Mouse (Mus musculus): ENCODE data around the gene Gcn1l1. TPM values are rescaled to one million over a fixed set of nuclear protein-coding genes. Genes with fewer than 3 reads are reported as not detected.

The Gcn1l1 gene
- polyA plus RNA-seq, 1 experiment from 2014 or later = 41.7 TPM

- H3K27ac ChIP-seq = no peak overlapping the region
- no peak overlapping the region for H3K9ac ChIP-seq
- peaks cover 55% of the 10 kb centered on the region for H3K36me3 ChIP-seq (ENCODE audit: poor library complexity, severe bottlenecking)
- WGBS = 81% methylated on average over 13 of the region's 13 CpGs
- H3K4me3 ChIP-seq = no peak overlapping the region
- ATAC-seq = no peak
- no peaks in the 10 kb centered on the region for H3K9me3 ChIP-seq (replicated peaks)
- H3K4me2 ChIP-seq = no peak overlapping the region
- H3K27me3 ChIP-seq = no peaks in the 10 kb centered on the region
- no peaks in the 10 kb centered on the region for H3K4me1 ChIP-seq
These were observed 13.3 kb upstream of the Gcn1l1 start for GRCm38 (mm10) chr5:115551799-115552198.

GRCm38 (mm10) chr5:115553801-115554420 is 11.1 kb upstream of the Gcn1l1 start:
- no peak overlapping the region for H3K9ac ChIP-seq
- no peak for ATAC-seq
- 85% methylated on average over 33 of the region's 33 CpGs for WGBS

GRCm38 (mm10) chr5:115554536-115555291 is 10.3 kb upstream of the Gcn1l1 start:
- Histone ChIP-seq H3K9ac (0 out of 2 replicates have a peak overlapping the region, but pooled peaks have one; percentile 3), H3K27ac (no peak overlapping the region), H3K36me3 (ENCODE audit: poor library complexity, severe bottlenecking) (peaks cover 33% of the 10 kb centered on the region), H3K27me3 (no peaks in the 10 kb centered on the region), H3K4me3 (no peak overlapping the region), H3K4me2 (no peak overlapping the region), H3K9me3 (replicated peaks) (no peaks in the 10 kb centered on the region), H3K4me1 (no peaks in the 10 kb centered on the region)
- no peak for ATAC-seq
- WGBS = 91% methylated on average over 18 of the region's 18 CpGs

More at GRCm38 (mm10) chr5:115553801-115554420, 11.1 kb upstream of the Gcn1l1 start:
- no peaks in the 10 kb centered on the region for H3K9me3 ChIP-seq (replicated peaks)
- no peak overlapping the region for H3K4me2 ChIP-seq
- peaks cover 35% of the 10 kb centered on the region for H3K36me3 ChIP-seq (ENCODE audit: poor library complexity, severe bottlenecking)
- no peaks in the 10 kb centered on the region for H3K4me1 ChIP-seq
- no peaks in the 10 kb centered on the region for H3K27me3 ChIP-seq
- H3K27ac ChIP-seq = no peak overlapping the region
- no peak overlapping the region for H3K4me3 ChIP-seq

- Histone ChIP-seq H3K9me3 (replicated peaks) (no peaks in the 10 kb centered on the region), H3K4me3 (no peak overlapping the region), H3K27ac (no peak overlapping the region), H3K4me2 (no peak overlapping the region), H3K27me3 (no peaks in the 10 kb centered on the region), H3K4me1 (peaks cover 13% of the 10 kb centered on the region), H3K9ac (no peak overlapping the region), H3K36me3 (ENCODE audit: poor library complexity, severe bottlenecking) (peaks cover 38% of the 10 kb centered on the region)
- WGBS = 14% methylated on average over 8 of the region's 8 CpGs
- no peak for ATAC-seq
These were observed 8.8 kb upstream of the Gcn1l1 start for GRCm38 (mm10) chr5:115556217-115556616.

GRCm38 (mm10) chr5:115558182-115558794 is 6.8 kb upstream of the Gcn1l1 start:
- Histone ChIP-seq H3K4me3 (no peak overlapping the region), H3K27me3 (no peaks in the 10 kb centered on the region), H3K4me2 (no peak overlapping the region), H3K27ac (no peak overlapping the region), H3K9me3 (replicated peaks) (no peaks in the 10 kb centered on the region), H3K36me3 (ENCODE audit: poor library complexity, severe bottlenecking) (peaks cover 42% of the 10 kb centered on the region), H3K9ac (no peak overlapping the region), H3K4me1 (peaks cover 23% of the 10 kb centered on the region)
- WGBS = 90% methylated on average over 14 of the region's 14 CpGs
- no peak for ATAC-seq

- Histone ChIP-seq H3K4me1 (peaks cover 33% of the 10 kb centered on the region), H3K27me3 (no peaks in the 10 kb centered on the region), H3K4me3 (peak within 1 kb of the TSS; percentile 75), H3K9ac (peak within 1 kb of the TSS; percentile 93), H3K9me3 (replicated peaks) (no peaks in the 10 kb centered on the region), H3K4me2 (peak within 1 kb of the TSS; percentile 83), H3K36me3 (ENCODE audit: poor library complexity, severe bottlenecking) (peaks cover 40% of the 10 kb centered on the region), H3K27ac (peak within 1 kb of the TSS; percentile 81)
- under 1% methylated on average over 75 of the region's 78 CpGs for WGBS
- ATAC-seq = peak; percentile 100
These were observed 5.6 kb upstream of the Gcn1l1 start, which contains the start of gene Rplp0 for GRCm38 (mm10) chr5:115559237-115560101. Rplp0 (plus strand) TSS chr5:115559467.

GRCm38 (mm10) chr5:115560336-115560905 is 4.6 kb upstream of the Gcn1l1 start:
- H3K36me3 ChIP-seq (ENCODE audit: poor library complexity, severe bottlenecking) = peaks cover 40% of the 10 kb centered on the region
- H3K9me3 ChIP-seq (replicated peaks) = no peaks in the 10 kb centered on the region
- ATAC-seq = no peak
- H3K27me3 ChIP-seq = no peaks in the 10 kb centered on the region
- H3K9ac ChIP-seq = peak overlapping the region; percentile 93
- H3K4me3 ChIP-seq = peak overlapping the region; percentile 75
- peak overlapping the region; percentile 83 for H3K4me2 ChIP-seq
- peaks cover 38% of the 10 kb centered on the region for H3K4me1 ChIP-seq
- no peak overlapping the region for H3K27ac ChIP-seq
- WGBS = 44% methylated on average over 13 of the region's 13 CpGs

- no peaks in the 10 kb centered on the region for H3K9me3 ChIP-seq (replicated peaks)
- H3K27ac ChIP-seq = no peak overlapping the region
- no peak for ATAC-seq
- WGBS = 42% methylated on average over 5 of the region's 5 CpGs
- H3K9ac ChIP-seq = peak overlapping the region; percentile 97; the same call in 1 of the 2 replicates
- H3K27me3 ChIP-seq = no peaks in the 10 kb centered on the region
- H3K36me3 ChIP-seq (ENCODE audit: poor library complexity, severe bottlenecking) = peaks cover 40% of the 10 kb centered on the region
- peak overlapping the region; percentile 82 for H3K4me2 ChIP-seq
- 0 out of 2 replicates have a peak overlapping the region, but pooled peaks have one; percentile 90 for H3K4me3 ChIP-seq
- peaks cover 63% of the 10 kb centered on the region for H3K4me1 ChIP-seq
These were observed 1.1 kb upstream of the Gcn1l1 start for GRCm38 (mm10) chr5:115563771-115564585.

- no peaks in the 10 kb centered on the region for H3K27me3 ChIP-seq
- H3K36me3 ChIP-seq (ENCODE audit: poor library complexity, severe bottlenecking) = peaks cover 39% of the 10 kb centered on the region
- H3K4me3 ChIP-seq = peak overlapping the region; percentile 90
- H3K9me3 ChIP-seq (replicated peaks) = no peaks in the 10 kb centered on the region
- peak overlapping the region; percentile 97 for H3K9ac ChIP-seq
- under 1% methylated on average over 29 of the region's 46 CpGs for WGBS
- ATAC-seq = peak; percentile 73
- H3K4me2 ChIP-seq = peak overlapping the region; percentile 82
- peak overlapping the region; percentile 68 for H3K27ac ChIP-seq
- peaks cover 58% of the 10 kb centered on the region for H3K4me1 ChIP-seq
These were observed 349 bp downstream of the Gcn1l1 start for GRCm38 (mm10) chr5:115565403-115565802.

- Histone ChIP-seq H3K4me2 (no peak overlapping the region), H3K9me3 (replicated peaks) (no peaks in the 10 kb centered on the region), H3K4me1 (peaks cover 37% of the 10 kb centered on the region), H3K36me3 (ENCODE audit: poor library complexity, severe bottlenecking) (peaks cover 30% of the 10 kb centered on the region), H3K4me3 (no peak overlapping the region), H3K27me3 (no peaks in the 10 kb centered on the region), H3K27ac (no peak overlapping the region), H3K9ac (no peak overlapping the region)
- WGBS = 59% methylated on average over 10 of the region's 10 CpGs
- no peak for ATAC-seq
These were observed 3.6 kb downstream of the Gcn1l1 start for GRCm38 (mm10) chr5:115568681-115569080.

Data from forebrain, embryonic 13.5 days (tissue).